11 mouse cellular contexts compared by ENCODE assay signal in genomic region chr9:48361815-48362631, GRCm38 (mm10). TPM values are rescaled to one million over a fixed set of nuclear protein-coding genes. Genes with fewer than 3 reads are reported as not detected.
DNase-seq lines count a peak whose midpoint lies in the region; ATAC-seq and TF ChIP-seq lines count a peak whose summit lies in the region.
"Had no signal": no experiment of that assay in that cellular context is flagged by ENCODE, and none has a peak within 500 bp of the region (broad histone marks: within the 10 kb centered on the region; RNA-seq: fewer than 3 reads in every experiment).

No protein-coding gene starts in this region.

- TF ChIP-seq CTCF in cerebellum, adult 2 months (IDR thresholded peaks at IDR 0.05; ENCODE audit: borderline replicate concordance, insufficient read depth, low read depth, low read length): no peak

- peaks cover 5% of the 10 kb centered on the region for H3K4me1 ChIP-seq in heart, embryonic 16.5 days (ENCODE audit: control insufficient read depth, insufficient read depth, low read length)
- H3K4me1 ChIP-seq in cerebellum, adult 2 months (ENCODE audit: control insufficient read depth, insufficient read depth, low read length): no peaks in the 10 kb centered on the region

- no peak overlapping the region for H3K27ac ChIP-seq in heart, embryonic 16.5 days (ENCODE audit: low read length)
- H3K27ac ChIP-seq in cerebellum, adult 2 months (ENCODE audit: insufficient read depth, low read length): no peak overlapping the region

- H3K4me3 ChIP-seq in heart, embryonic 16.5 days (ENCODE audit: low read length): no peak overlapping the region
- H3K4me3 ChIP-seq in cerebellum, adult 2 months (replicated peaks; ENCODE audit: insufficient read depth, low read depth, low read length): no peak overlapping the region
- H3K4me3 ChIP-seq: megakaryocyte, embryonic 14.5 days had no signal

- no peaks in the 10 kb centered on the region for H3K27me3 ChIP-seq in heart, embryonic 16.5 days (ENCODE audit: control insufficient read depth, insufficient read depth, low read length)
- no peaks in the 10 kb centered on the region for H3K27me3 ChIP-seq in cerebellum, adult 2 months (ENCODE audit: control insufficient read depth, insufficient read depth, low read length)
- H3K27me3 ChIP-seq: megakaryocyte, embryonic 14.5 days had no signal

- no peak for ATAC-seq in heart, embryonic 16.5 days (replicated peaks; ENCODE audit: extremely low read depth, insufficient read depth, low FRiP score)
- ATAC-seq in erythroid progenitor cell, adult 5-6 weeks (replicated peaks; ENCODE audit: low FRiP score, poor library complexity, severe bottlenecking): peak; percentile 88
- ATAC-seq in megakaryocyte, adult 5-6 weeks (ENCODE audit: poor library complexity, severe bottlenecking): peak; percentile 16; the same call in 1 of the 2 replicates

- H3K9me3 ChIP-seq in heart, embryonic 16.5 days (replicated peaks; ENCODE audit: control insufficient read depth, low read length): no peaks in the 10 kb centered on the region
- H3K9me3 ChIP-seq: megakaryocyte, embryonic 14.5 days had no signal

- TF ChIP-seq POLR2A in cerebellum, adult 2 months (IDR thresholded peaks at IDR 0.05; ENCODE audit: borderline replicate concordance, insufficient read depth, low read length): no peak

- peak overlapping the region; percentile 36; the same call in 1 of the 2 replicates for H3K4me2 ChIP-seq in heart, embryonic 16.5 days (ENCODE audit: low read depth, low read length)

- no peak for DNase-seq in heart, adult 11 months
- peak; percentile 90 for DNase-seq in c-Kit-negative CD71-positive TER-119-positive erythroid progenitor cells, embryonic 14.5 days (ENCODE audit: low read depth, low spot score)
- no peak for DNase-seq in kidney, postnatal 14 days
- DNase-seq in right cerebral cortex, postnatal 25 days: no peak
- no peak for DNase-seq in cerebellum, adult 2 months
- DNase-seq: cerebellum, adult 11-12 months; thymus, postnatal 36 days had no signal

- 42% methylated on average over 14 of the region's 14 CpGs for WGBS in heart, embryonic 16.5 days
- 43% methylated on average over 14 of the region's 14 CpGs for WGBS in cerebellum, adult 2 months

- H3K36me3 ChIP-seq in heart, embryonic 16.5 days (ENCODE audit: control insufficient read depth, insufficient read depth): no peaks in the 10 kb centered on the region

- no peak overlapping the region for H3K9ac ChIP-seq in heart, embryonic 16.5 days (ENCODE audit: low read length)

RNA-seq across cellular contexts. Expression of gene Nxpe2, which starts 8.8 kb away (rescaled TPM):
- 1.1 and 2.7 TPM in 2 replicates for polyA plus RNA-seq in heart, embryonic 16.5 days (2015; fragmentation: Nextera tagmentation; extraction: Ambion mirVana)
- 1,032 and 1,053 TPM in 2 replicates for total RNA-seq in erythroid progenitor cell, adult 5-6 weeks (2015; ENCODE audit: low replicate concordance)
- total RNA-seq in erythroid progenitor cell, adult 5-6 weeks (2017; ENCODE audit: low replicate concordance): 859 and 927 TPM in 2 replicates
- 6.7 and 12.1 TPM in 2 replicates for total RNA-seq in megakaryocyte, adult 5-6 weeks (2015)
- 1.6 and 9.4 TPM in 2 replicates for total RNA-seq in megakaryocyte, adult 5-6 weeks (2017)
- 1.1 and 1.3 TPM in 2 replicates for polyA plus RNA-seq in cerebellum, adult 2 months (2012; rRNA removed)

Comparison
In these comparisons a context has a peak if more than half of its experiments do, and no peak if none do; other contexts are left out.
1. RNA of gene Nxpe2, which starts 8.8 kb away (total RNA-seq): 859 to 1,053 TPM in erythroid progenitor cell, adult 5-6 weeks; 1.6 to 12.1 TPM in megakaryocyte, adult 5-6 weeks; every median in the first group is over 10 times any median in the second.